ENCODE assay signal across 8 mouse cellular contexts in genomic region chr3:94310491-94310890, GRCm38 (mm10). TPM values are rescaled to one million over a fixed set of nuclear protein-coding genes. Genes with fewer than 3 reads are reported as not detected.
DNase-seq lines count a peak whose midpoint lies in the region; ATAC-seq and TF ChIP-seq lines count a peak whose summit lies in the region.

No protein-coding gene starts in this region.

- peak overlapping the region; percentile 72 for H3K4me2 ChIP-seq in heart, embryonic 15.5 days
- peak overlapping the region; percentile 72 for H3K4me2 ChIP-seq in midbrain, embryonic 12.5 days (replicated peaks)

- no peak for DNase-seq in heart, postnatal 4 days
- no peak for DNase-seq in hindbrain, embryonic 10.5 days (ENCODE audit: low spot score)
- DNase-seq in left cerebral cortex, postnatal 14 days (ENCODE audit: low spot score in 2 of 2): no peak
- DNase-seq in retina, embryonic 14.5 days (ENCODE audit: low spot score): no peak
- no peak for DNase-seq in lung, adult 18-20 months

- no peak for TF ChIP-seq CTCF in bone marrow, adult 2 months (IDR thresholded peaks at IDR 0.05; ENCODE audit: control insufficient read depth, insufficient read depth, low read length)

- no peak for TF ChIP-seq POLR2A in bone marrow, adult 2 months (IDR thresholded peaks at IDR 0.05; ENCODE audit: borderline replicate concordance, control insufficient read depth, low read depth, low read length)

- H3K27ac ChIP-seq in heart, embryonic 15.5 days: peak overlapping the region; percentile 91
- peak overlapping the region; percentile 35 for H3K27ac ChIP-seq in bone marrow, adult 2 months (ENCODE audit: control insufficient read depth, insufficient read depth, low read depth, low read length, poor library complexity)
- peak overlapping the region; percentile 86 for H3K27ac ChIP-seq in hindbrain, embryonic 10.5 days
- peak overlapping the region; percentile 77 for H3K27ac ChIP-seq in midbrain, embryonic 12.5 days (replicated peaks)

- H3K4me3 ChIP-seq in heart, embryonic 15.5 days: peak overlapping the region; percentile 70
- peak overlapping the region; percentile 64 for H3K4me3 ChIP-seq in bone marrow, adult 2 months (replicated peaks; ENCODE audit: control insufficient read depth, low read depth, low read length)
- peak overlapping the region; percentile 70 for H3K4me3 ChIP-seq in hindbrain, embryonic 10.5 days
- peak overlapping the region; percentile 60 for H3K4me3 ChIP-seq in midbrain, embryonic 12.5 days

- WGBS in heart, embryonic 15.5 days: 45% methylated on average over 7 of the region's 7 CpGs
- WGBS in bone marrow, adult 2 months: 48% methylated on average over 7 of the region's 7 CpGs
- WGBS in hindbrain, embryonic 10.5 days: 51% methylated on average over 7 of the region's 7 CpGs
- WGBS in midbrain, embryonic 12.5 days: 49% methylated on average over 7 of the region's 7 CpGs

- no peaks in the 10 kb centered on the region for H3K9me3 ChIP-seq in heart, embryonic 15.5 days (replicated peaks)
- no peaks in the 10 kb centered on the region for H3K9me3 ChIP-seq in hindbrain, embryonic 10.5 days
- H3K9me3 ChIP-seq in midbrain, embryonic 12.5 days: no peaks in the 10 kb centered on the region

- ATAC-seq in heart, embryonic 15.5 days (replicated peaks; ENCODE audit: insufficient number of reproducible peaks, insufficient read depth, low FRiP score, low read depth): no peak
- no peak for ATAC-seq in midbrain, embryonic 12.5 days (ENCODE audit: low FRiP score, low read depth)

- peaks cover 6% of the 10 kb centered on the region; the same call in 1 of the 2 replicates for H3K4me1 ChIP-seq in heart, embryonic 15.5 days (replicated peaks)
- no peaks in the 10 kb centered on the region; the same call in 1 of the 2 replicates for H3K4me1 ChIP-seq in bone marrow, adult 2 months (ENCODE audit: control insufficient read depth, insufficient read depth, low read length)
- H3K4me1 ChIP-seq in hindbrain, embryonic 10.5 days (replicated peaks): peaks cover 7% of the 10 kb centered on the region; the same call in 1 of the 2 replicates
- H3K4me1 ChIP-seq in midbrain, embryonic 12.5 days: peaks cover 13% of the 10 kb centered on the region

- intact Hi-C loops in left cerebral cortex, postnatal 14 days (cut with DNase I): no loop called here

- peak overlapping the region; percentile 72 for H3K9ac ChIP-seq in heart, embryonic 15.5 days
- peak overlapping the region; percentile 75 for H3K9ac ChIP-seq in midbrain, embryonic 12.5 days (replicated peaks)

- no peaks in the 10 kb centered on the region for H3K27me3 ChIP-seq in heart, embryonic 15.5 days
- H3K27me3 ChIP-seq in hindbrain, embryonic 10.5 days (ENCODE audit: insufficient read depth, poor library complexity, severe bottlenecking): no peaks in the 10 kb centered on the region; the same call in 1 of the 2 replicates
- H3K27me3 ChIP-seq in midbrain, embryonic 12.5 days: no peaks in the 10 kb centered on the region; the same call in 1 of the 2 replicates

- H3K36me3 ChIP-seq in heart, embryonic 15.5 days: no peaks in the 10 kb centered on the region
- no peaks in the 10 kb centered on the region for H3K36me3 ChIP-seq in hindbrain, embryonic 10.5 days
- no peaks in the 10 kb centered on the region for H3K36me3 ChIP-seq in midbrain, embryonic 12.5 days

RNA-seq across cellular contexts. Expression of gene Them4, which starts 0.6 kb away (rescaled TPM):
- polyA plus RNA-seq in heart, embryonic 15.5 days (2015; fragmentation: Nextera tagmentation; extraction: Ambion mirVana): 12.3 and 12.7 TPM in 2 replicates
- total RNA-seq in heart, postnatal 4 days (2021): 10 to 100 TPM; 12.7 to 13.5 TPM
- polyA plus RNA-seq in bone marrow, adult 2 months (2011; ENCODE audit: insufficient read depth, insufficient read length, low replicate concordance, missing spikeins): 0.74 and 2.3 TPM in 2 replicates
- polyA plus RNA-seq in hindbrain, embryonic 10.5 days (2016; fragmentation: Nextera tagmentation; extraction: Ambion mirVana): 8.6 and 9.8 TPM in 2 replicates
- polyA plus RNA-seq in midbrain, embryonic 12.5 days (2016; fragmentation: Nextera tagmentation; extraction: Ambion mirVana): 12.8 and 13.3 TPM in 2 replicates
- 10 to 100 TPM; 20.1 to 23.3 TPM for total RNA-seq in left cerebral cortex, postnatal 14 days (2021)

RNA-seq across cellular contexts. Expression of gene Them5, which starts 31.4 kb away (rescaled TPM):
- polyA plus RNA-seq in heart, embryonic 15.5 days (2015; fragmentation: Nextera tagmentation; extraction: Ambion mirVana): 0.16 TPM in 1 of 2 replicates, not detected in the other
- not detected for total RNA-seq in heart, postnatal 4 days (2021)
- polyA plus RNA-seq in bone marrow, adult 2 months (2011; ENCODE audit: insufficient read depth, insufficient read length, low replicate concordance, missing spikeins): not detected in 2 replicates
- not detected in 2 replicates for polyA plus RNA-seq in hindbrain, embryonic 10.5 days (2016; fragmentation: Nextera tagmentation; extraction: Ambion mirVana)
- polyA plus RNA-seq in midbrain, embryonic 12.5 days (2016; fragmentation: Nextera tagmentation; extraction: Ambion mirVana): not detected in 2 replicates
- not detected for total RNA-seq in left cerebral cortex, postnatal 14 days (2021)

RNA-seq across cellular contexts. Expression of gene Gm4778, which starts 46.7 kb away (rescaled TPM):
- polyA plus RNA-seq in heart, embryonic 15.5 days (2015; fragmentation: Nextera tagmentation; extraction: Ambion mirVana): not detected in 2 replicates
- total RNA-seq in heart, postnatal 4 days (2021): not detected
- not detected in 2 replicates for polyA plus RNA-seq in bone marrow, adult 2 months (2011; ENCODE audit: insufficient read depth, insufficient read length, low replicate concordance, missing spikeins)
- not detected in 2 replicates for polyA plus RNA-seq in hindbrain, embryonic 10.5 days (2016; fragmentation: Nextera tagmentation; extraction: Ambion mirVana)
- polyA plus RNA-seq in midbrain, embryonic 12.5 days (2016; fragmentation: Nextera tagmentation; extraction: Ambion mirVana): not detected in 2 replicates
- total RNA-seq in left cerebral cortex, postnatal 14 days (2021): not detected

RNA-seq across cellular contexts. Expression of gene C2cd4d, which starts 51.7 kb away (rescaled TPM):
- polyA plus RNA-seq in heart, embryonic 15.5 days (2015; fragmentation: Nextera tagmentation; extraction: Ambion mirVana): 0.19 and 0.70 TPM in 2 replicates
- not detected for total RNA-seq in heart, postnatal 4 days (2021)
- not detected in 2 replicates for polyA plus RNA-seq in bone marrow, adult 2 months (2011; ENCODE audit: insufficient read depth, insufficient read length, low replicate concordance, missing spikeins)
- polyA plus RNA-seq in hindbrain, embryonic 10.5 days (2016; fragmentation: Nextera tagmentation; extraction: Ambion mirVana): 0.32 and 1.2 TPM in 2 replicates
- polyA plus RNA-seq in midbrain, embryonic 12.5 days (2016; fragmentation: Nextera tagmentation; extraction: Ambion mirVana): 1.9 and 3.3 TPM in 2 replicates
- under 1 TPM in 1 of 2 experiments, not detected in 1; 0.59 TPM for total RNA-seq in left cerebral cortex, postnatal 14 days (2021)

Comparison
In these comparisons a context has a peak if more than half of its experiments do, and no peak if none do; other contexts are left out.
1. H3K27ac ChIP-seq: peak in every context shown above with its lines; median percentile 91 in heart, embryonic 15.5 days; 86 in hindbrain, embryonic 10.5 days; 77 in midbrain, embryonic 12.5 days; 35 in bone marrow, adult 2 months.